Mouse (Mus musculus): Measurements from ENCODE around the gene Gm20605.
"Not testable (repeated sequence)": the region's sequence is repeated elsewhere in the genome, so short reads cannot be mapped to it uniquely, and the experiment has no call there.

The Gm20605 gene

DNA sequence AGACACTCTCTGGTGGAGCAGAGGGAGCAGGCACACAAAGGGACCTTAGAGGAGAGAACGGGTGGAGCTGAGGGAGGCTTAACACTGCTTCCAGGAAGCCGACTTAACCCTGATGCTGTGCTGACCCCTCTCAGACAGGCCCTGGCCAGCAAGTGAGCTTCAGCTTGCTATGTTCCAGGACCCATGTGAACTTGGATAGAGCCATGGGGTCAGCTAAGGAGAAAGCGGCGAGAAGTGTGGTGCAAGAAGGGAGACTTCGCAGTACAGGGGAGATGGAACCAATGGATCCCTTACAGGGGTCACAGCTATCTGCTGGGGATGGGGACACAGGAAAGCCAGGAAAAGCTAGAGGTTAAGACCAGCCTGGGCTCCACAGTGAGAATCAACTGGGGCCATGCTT is 15.9 kb upstream of the Gm20605 start:
- in situ Hi-C loops (cut with MboI, MseI) = no loop called here

DNA sequence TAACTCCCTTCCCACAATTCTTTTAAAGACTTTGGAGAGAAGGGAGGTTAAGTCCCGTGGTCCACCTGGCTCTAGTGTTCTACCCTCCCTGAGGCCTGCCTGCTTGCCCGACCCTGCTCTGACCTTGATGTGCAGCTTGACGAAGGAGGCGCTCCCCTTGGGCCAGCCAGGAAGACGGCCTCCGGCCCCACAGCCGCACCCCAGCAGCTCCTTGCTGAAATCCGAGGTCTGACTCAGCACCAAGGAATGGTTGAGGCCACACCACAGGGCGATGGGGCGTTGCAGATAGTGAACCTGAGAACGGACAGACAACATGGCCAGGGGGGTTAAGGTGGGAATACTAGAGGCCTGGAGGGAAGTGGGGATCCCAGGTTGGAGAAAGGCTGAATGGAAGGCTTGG is 15.4 kb upstream of the Gm20605 start, which contains the start of gene Pcolce:
Gene Pcolce (minus strand): TSS at position 235 of the 400 bp plus-strand sequence.
- in situ Hi-C loops (cut with MboI, MseI) = no loop called here

DNA sequence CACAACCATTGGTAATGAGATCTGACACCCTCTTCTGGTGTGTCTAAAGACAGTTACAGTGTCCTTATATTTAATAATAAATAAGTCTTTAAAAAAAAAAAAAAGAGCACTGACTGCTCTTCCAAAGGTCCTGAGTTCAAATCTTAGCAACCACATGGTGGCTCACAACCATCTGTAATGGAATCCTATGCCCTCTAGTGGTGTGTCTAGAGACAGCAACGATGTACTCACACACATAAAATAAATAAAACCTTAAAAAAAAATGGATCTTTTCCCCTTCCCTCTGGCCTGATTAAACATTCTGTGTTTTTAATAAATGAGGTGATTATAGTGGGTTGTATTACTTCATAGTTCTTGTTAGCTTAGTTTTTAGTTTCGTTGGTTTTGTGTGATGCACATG is 14.1 kb upstream of the Gm20605 start:
- in situ Hi-C loops (cut with MboI, MseI) = not testable (repeated sequence)

DNA sequence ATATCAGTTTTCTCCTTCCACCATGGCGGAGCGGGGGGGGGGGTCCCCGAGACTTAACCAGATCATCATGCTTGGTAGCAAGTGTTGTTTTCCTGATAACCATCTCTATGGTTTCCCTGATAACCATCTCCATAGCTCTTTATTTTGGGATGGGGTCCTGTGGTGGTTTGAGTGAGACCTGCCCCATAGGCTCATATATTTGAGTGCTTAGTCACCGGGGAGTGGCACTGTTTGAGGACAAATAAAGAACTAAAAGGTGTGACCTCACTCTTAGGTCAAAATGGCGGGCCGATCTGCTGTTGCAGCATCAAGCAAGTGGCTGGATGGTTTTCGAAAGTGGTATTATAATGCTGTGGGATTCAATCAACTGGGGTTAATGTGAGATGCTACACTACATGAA is 13.6 kb upstream of the Gm20605 start:
- in situ Hi-C loops (cut with MboI, MseI) = no loop called here

DNA sequence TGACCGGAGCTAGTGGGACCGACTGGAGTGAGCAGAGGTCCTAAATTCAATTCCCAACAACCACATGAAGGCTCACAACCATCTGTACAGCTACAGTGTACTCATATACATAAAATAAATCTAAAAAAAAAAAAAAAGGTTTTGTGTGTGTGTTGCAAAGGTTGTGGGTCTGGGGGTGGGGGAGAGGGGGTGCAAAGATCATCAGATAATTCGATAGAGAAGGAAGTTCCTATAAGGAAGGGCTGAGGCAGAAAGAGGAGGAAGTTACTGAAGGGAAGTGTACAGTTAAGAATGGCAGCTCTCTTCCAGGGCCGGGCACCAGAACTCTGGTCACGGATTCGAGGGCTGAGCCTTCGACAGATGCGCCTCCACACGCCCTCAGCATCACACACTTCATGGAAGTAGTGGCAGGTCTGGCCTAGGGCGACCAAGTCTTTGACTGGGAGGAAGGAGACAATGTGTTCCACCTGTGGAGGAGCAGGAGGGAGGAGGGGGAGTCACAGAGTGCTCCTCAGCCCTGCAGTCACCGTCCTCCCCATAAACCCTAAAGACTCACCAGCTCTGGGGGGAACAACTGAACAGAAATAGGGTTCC is 4.9 kb upstream of the Gm20605 start:
- in situ Hi-C loops (cut with MboI, MseI) = no loop called here

DNA sequence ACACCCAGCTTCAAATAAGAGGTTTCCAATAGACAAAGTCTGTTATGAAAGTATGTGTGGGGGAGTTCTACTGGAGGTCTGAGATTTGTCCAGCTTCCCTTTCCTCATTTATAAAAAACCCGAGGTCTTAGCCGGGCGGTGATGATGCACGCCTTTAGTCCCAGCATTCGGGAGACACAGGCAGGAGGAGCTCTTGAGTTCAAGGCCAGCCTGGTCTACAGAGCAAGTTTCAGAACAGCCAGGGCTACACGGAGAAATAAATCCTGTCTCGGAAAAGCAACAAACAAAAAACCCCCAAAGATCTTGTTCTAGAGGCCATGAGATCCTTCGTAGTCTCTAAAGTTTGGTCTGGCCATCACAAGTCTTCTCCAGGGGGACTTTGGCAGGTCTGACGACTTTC is 984 bp upstream of the Gm20605 start:
- in situ Hi-C loops (cut with MboI, MseI) = no loop called here

DNA sequence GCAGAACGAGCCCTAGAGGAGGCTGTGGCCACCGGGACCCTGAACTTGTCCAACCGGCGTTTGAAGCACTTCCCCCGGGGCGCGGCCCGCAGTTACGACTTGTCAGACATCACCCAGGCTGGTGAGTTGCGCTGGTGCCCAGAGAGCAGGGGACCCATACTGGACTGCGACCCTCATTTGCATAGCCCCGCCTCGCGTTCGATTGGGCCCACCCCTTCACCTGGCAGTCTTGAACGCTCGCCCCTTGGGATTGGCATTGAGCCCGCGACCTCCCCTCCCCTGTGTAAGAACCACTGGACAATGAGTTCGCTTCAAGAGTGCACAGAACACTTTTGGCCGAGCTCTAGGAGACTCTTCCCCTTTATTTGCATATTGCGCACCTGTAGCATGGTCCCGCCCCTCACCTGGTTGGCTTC is 339 bp downstream of the Gm20605 start:
- in situ Hi-C loops (cut with MboI, MseI) = no loop called here

DNA sequence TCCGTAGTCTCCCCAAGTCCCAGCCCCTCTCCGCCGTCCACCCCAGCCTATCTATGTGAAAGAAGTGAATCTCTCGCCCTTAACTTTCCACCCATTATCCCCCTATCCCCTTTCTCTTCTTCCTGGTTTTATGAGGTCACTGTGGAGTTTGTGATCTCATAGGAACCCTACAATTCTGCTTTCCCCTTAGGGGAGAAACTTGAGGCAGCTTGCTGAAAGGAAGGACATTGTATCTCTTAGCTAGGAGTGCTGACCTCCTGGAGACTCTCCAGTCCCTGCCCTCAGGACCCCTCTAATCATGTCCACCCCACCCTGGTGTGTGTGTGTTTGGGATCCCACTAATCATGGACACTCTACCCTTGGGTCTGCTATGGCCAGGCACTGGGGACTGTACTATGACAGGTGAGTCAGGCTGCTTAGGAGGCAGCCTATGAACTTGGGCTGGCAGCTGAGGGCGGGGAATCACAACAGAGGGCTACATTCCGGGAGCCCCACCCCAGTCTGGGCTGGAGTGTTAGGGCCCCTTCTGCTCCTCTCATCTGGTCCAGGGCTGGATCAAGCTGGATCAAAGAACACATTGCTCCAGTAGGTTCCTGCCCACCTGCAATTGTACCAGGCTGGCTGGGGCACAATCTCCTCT is 1.1 kb downstream of the Gm20605 start:
- in situ Hi-C loops (cut with MboI, MseI) = no loop called here

DNA sequence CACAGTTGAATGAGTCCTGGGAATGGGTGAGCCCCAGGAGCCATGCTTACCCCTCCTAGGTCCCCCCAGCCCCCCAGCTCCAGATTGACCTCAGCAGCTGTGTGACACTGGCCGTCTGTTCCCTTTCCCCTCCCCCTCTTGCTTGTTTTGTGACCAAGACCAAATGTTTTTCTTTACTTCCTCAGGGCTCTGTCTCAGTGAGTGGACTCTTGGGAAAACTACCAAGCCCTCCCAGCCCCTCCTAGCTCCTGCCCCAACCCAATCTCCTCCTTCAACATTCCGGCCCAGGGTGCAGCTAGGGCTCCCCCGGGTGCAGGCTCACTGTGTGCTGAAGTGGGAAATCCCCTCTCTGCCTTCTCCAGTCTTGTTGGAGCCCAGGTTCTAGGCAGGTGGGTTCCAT is 1.6 kb downstream of the Gm20605 start:
- in situ Hi-C loops (cut with MboI, MseI) = no loop called here

DNA sequence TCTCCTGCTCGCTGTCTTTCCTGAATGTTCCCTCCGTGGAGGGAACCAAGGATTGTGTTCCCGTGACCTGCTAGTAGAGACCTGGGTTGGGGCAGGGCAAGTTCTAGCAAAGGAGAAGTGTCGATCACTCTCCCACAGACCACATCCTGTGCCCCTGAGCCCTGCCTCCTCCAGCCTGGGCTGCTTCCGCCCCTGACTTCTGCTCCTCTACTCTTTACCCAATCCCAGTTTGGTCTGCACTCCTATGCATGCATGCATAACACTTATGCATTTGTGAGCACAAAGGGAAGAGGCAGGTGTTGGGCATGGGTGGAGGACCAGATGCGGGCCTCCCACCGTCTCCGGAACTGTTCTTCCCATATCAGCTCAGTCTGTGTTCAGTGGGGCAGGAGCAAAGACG is 2.2 kb downstream of the Gm20605 start:
- in situ Hi-C loops (cut with MboI, MseI) = no loop called here

DNA sequence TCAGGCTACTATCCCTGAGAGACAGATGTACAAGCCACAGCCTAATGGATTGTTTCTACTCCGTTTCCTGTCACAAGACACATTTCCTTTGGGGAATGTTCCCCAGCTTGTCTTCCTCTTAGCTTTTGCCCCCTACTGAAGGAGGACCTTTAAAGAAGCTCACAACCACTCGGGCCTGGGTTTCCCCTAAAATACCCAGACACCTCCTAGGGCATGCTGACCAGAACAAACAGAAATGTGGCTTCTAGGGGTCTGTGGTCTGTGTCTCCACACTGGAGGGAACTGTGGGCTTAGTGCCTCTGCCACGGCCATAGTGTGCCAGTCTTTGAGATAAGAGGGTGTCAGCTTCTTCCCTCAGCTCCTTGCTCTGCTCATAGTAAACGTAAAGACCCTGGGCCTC is 2.6 kb downstream of the Gm20605 start:
- in situ Hi-C loops (cut with MboI, MseI) = no loop called here

DNA sequence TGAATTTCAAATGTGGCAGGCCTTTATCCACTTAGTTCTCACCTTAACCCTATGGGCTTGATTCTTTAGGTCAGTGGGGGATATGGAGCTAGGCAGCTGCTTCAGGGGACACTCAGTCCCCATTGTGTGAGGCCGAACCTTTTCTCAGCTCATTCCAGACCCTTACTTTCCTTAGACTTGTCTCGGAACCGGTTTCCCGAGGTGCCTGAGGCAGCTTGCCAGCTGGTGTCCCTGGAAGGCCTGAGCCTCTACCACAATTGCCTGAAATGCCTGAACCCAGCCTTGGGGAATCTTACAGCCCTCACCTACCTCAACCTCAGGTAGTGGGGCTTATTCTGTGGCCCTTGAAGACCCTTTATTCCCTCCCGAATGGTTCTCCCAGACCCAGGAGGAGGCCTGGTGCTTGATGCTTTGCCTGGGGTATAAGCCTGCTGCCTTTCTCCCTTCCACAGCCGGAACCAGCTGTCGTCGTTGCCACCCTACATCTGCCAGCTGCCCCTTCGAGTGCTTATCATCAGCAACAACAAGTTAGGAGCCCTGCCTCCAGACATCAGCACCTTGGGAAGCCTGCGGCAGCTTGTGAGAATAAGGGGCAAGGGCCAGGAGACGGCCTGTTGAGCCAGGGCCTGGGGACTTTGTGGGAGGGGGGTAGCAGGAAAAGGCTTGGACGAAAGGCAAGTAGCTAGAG is 4.6 kb downstream of the Gm20605 start:
- in situ Hi-C loops (cut with MboI, MseI) = no loop called here

DNA sequence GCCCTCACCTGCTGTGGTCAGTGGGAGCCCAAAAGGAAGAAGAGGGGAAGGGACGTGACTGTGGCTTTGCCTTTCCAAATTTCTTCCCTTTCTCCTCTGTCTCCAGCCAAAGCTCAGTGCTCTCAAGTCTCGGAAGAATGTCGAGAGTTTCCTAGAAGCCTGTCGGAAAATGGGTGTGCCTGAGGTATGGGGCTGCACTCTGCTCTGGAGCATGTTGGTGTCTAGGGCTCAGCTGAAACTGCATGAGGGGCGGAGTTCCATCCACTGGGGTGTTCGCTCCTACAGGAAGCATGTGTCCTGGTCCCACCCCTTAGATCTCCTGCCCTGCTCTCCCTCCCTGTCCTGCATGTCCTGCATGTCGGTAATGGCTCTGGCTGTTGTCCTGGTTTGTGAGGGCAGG is 10.5 kb downstream of the Gm20605 start:
- in situ Hi-C loops (cut with MboI, MseI) = no loop called here

DNA sequence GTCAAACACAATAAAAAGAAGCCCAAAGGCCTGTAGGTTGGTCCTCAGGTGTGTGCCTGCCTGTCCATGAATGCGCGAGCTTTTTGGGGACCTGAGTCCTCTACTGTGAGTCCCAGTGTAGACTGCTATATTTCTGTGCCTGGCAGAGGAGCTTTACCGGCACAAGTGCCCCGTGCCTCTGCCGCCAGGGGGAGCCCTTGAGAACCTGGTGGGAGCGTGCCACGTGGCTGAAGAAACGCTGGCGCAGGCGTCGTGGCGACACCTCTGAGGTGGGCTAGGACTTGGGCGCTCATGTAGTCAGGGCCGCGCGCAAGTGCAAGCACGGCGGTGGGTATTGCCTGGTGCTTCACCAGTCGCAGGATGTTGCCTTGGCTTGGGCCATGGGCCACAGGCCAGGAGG is 12.1 kb downstream of the Gm20605 start, which contains the start of gene Sap25:
Gene Sap25 (plus strand): TSS at position 281 of the 400 bp plus-strand sequence.
- in situ Hi-C loops (cut with MboI, MseI) = no loop called here

DNA sequence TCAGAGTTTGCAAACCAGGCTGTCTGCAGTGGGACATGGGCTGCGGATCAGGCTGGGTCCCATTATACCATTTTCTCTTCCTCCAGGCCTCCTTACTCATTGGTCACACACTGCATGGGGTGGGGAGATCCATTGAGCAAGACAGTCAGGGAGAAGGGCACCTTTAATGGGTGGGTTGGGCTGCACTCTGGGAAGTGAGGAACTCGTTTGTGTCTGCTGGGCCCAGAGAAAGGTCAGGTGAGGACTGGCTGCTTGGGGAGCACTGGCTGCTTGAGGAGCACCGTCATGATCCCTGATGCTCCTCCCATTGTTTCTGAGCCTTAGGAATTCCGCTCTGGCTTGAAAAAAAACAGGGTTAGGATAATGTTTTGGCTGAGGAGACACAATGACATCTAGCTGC is 13.9 kb downstream of the Gm20605 start:
- in situ Hi-C loops (cut with MboI, MseI) = no loop called here

DNA sequence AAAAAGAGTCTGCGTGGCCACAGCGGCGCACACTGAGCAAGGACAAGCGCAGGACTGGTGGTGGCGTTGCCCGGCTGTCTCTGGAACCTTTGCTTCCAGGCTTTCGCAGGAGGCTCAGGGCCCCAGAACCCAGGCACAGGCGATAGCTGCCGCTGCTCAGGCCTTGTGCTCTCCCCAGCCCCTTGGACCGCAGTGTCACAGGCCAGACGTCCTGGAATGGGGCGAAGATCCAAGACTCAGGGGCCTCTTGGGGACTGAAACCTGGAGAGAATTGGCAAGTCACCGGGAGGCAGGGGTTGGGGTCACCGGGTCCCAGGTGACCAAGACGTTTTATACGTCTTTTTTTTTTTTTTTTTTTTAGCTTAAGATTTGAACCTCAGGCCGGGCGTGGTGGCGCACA is 15.5 kb downstream of the Gm20605 start:
- in situ Hi-C loops (cut with MboI, MseI) = no loop called here

DNA sequence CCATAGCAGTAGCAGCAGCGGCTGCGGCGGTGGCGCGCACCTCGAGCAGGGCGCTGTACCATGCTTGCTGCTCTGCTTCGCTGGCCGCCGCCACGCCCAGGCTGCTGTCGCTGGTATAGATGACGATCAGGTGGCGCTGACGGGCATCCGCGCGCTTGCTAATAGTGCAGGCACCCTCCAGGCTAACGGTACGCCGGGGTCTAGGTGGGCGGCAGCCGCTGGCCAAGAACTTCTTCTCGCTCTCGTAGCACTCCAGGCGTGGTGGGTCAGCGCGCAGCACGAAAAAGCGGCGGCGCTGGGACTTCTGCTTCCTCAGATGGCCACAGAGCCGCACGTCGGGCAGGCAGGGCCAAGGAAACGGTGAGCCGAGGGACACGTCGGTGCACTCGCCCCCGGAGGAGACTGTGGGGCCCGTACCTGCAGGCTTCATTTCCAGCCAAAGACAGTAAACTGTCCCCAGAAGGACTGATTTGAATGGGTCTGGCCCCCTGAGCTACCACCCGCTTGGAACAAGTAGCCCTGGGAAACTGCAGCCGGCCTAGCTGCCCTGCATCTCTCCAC is 16.2 kb downstream of the Gm20605 start:
- in situ Hi-C loops (cut with MboI, MseI) = no loop called here

DNA sequence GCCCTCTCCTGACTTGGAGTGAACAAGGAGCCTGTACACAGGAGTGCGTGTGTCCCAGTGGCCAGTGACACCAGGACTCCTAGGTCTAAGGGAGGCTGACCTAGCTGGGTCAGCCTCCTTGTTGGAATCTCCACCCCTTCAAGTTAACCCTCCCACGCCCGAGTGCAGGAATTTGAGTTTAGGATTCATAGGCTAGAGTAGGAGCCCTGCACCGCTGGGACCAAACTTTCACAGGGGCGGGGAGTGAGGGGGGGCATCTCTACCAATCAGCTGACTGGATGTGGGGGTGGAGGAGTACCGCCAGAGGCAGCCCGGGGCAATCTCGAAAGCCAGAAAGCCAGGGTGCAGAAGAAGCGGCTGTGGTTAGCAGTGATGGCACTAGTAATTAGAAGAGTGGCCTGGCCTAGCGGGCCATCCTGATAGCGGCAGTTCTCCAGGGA is 16.7 kb downstream of the Gm20605 start, which contains the start of gene Irs3:
Gene Irs3 (minus strand): TSS at position 63 of the 440 bp plus-strand sequence.
- in situ Hi-C loops (cut with MboI, MseI) = no loop called here

DNA sequence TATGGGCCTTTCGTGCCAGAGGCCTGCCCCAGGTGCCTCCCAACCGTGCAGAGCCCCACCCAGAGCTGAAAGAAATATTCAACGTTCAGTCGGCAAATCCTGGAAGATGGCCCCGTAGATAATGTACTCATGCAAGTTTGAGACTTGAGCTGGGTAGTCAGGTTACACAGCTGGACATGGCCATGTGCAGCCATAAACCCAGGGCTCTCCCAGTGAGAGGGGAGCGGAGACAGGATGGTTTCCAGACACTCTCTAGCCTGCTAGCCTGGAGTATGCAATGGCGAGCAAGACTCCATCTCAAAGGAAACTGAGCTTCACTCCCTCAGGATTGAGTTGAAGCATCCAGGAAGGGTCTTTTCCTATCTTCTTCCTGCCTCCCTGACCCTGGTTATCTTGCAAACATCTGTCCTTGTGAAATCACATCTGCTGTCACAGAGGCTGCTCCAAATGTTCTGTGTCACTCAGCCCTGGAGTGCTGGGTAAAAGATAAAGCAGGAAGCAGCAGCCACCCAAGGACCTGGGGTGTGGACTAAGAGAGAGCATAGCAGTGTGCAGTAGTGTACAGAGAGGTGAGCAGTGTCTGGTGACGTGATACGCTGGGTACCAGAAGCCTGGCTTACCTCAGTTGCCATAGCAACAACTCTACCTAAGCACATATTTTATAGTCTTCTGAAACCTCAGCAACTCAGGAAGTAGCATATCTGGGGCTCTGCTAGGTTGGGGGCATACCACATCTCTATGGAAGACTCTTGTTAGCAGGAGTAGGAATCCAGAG is 19.0 kb downstream of the Gm20605 start:
- in situ Hi-C loops (cut with MboI, MseI) = no loop called here

DNA sequence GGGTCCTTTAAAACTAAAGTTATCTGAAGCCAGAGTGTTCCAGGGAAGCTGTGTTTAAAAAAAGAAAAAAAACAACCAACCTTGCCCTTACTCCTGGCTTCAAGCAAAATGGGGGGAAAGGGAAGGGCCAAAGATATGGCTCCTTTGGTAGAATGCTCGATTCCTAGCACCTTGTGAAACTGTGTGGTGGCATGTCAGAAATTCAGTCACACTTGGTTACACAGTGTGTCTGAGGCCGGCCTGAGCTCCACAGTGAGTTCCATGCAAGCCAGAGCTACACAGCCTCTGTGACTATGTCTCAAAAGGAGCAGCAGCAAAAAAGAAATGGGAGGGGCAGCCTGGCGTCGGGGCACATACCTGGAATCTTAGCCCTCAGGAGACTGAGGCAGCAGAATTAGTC is 20.3 kb downstream of the Gm20605 start:
- in situ Hi-C loops (cut with MboI, MseI) = no loop called here

DNA sequence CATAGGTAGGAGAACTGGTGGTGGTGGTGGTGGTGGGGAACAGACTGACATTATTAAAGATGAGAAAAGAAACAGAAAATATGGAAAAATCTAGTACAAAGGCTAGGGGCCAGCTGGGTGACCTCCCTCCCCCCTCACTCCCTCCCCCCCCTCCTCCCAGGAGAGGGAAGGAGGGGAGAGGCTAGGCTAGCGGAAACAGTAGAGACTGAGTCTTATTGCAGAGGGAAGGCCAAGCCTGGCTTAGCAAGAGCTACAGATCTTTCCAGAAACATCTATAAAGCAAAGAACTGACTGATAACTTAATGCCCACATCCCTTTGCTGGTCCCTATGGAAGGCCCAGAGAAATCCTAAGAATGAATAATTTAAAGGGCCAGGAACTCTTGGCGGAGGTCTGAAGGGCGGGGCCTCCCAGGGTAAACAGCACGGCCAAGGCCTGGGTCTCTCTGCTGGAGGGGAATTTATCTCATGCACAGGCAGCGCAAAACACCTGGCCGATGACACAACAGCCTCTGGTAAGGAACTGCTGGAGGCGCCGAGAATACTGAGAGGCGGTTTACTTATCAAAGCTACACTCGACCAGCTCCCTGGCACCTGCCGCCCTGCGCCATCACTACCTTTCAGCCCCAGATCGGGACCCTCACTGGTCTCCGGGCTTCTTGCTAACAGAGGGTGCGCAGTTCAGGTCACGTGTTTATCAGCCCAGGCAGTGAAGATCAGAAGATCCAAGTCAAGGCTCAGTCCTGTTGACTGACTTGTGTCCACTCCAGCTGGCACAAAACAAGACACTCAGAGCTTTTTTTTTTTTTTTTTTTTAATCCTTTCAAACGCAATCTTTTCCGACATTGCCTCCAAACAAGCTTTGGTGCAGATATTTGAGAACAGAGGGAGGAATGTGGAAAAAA is 20.9 kb downstream of the Gm20605 start:
- in situ Hi-C loops (cut with MboI, MseI) = loop anchor here (5.0 kb wide), 1 partner anchor 112 kb away; no protein-coding TSS in a partner anchor

All from regulatory T cell (primary cell).